Mouse (Mus musculus): ENCODE data around the gene Ctsw. TPM values are rescaled to one million over a fixed set of nuclear protein-coding genes. Genes with fewer than 3 reads are reported as not detected.

Ctsw gene
- polyA plus RNA-seq, 1 experiment = 34.3 TPM

DNA sequence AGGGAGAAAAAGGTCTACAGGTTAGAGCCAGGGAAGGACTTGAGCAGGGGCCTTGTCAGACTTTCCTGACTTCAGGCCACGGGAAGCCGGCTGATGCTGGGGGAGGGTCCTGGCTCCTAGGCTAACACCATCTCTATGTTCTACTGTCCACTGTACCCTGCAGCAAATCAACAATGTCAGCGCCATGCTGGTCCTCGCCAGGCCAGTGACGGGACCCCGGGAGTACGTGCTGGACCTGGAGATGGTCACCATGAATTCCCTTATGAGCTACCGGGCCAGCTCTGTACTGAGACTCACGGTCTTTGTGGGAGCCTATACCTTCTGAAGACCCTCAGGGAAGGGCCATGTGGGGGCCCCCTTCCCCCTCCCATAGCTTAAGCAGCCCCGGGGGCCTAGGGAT lies 13.1 kb upstream of the Ctsw start:
- Histone ChIP-seq H3K27me3 (ENCODE audit: control insufficient read depth, insufficient read depth, low read length) (no peaks in the 10 kb centered on the region), H3K4me3 (ENCODE audit: extremely low read depth, insufficient read depth, insufficient read length) (no peak overlapping the region), H3K4me1 (ENCODE audit: control insufficient read depth, insufficient read depth, insufficient read length) (no peaks in the 10 kb centered on the region), H3K27ac (ENCODE audit: insufficient read depth, low read length) (no peak overlapping the region), H3K36me3 (ENCODE audit: control insufficient read depth, insufficient read depth, low read length) (peaks cover 24% of the 10 kb centered on the region)
- WGBS = 89% methylated on average over 10 of the region's 10 CpGs
- TF ChIP-seq POLR2A (IDR thresholded peaks at IDR 0.05; ENCODE audit: low read depth, low read length) (no peak), CTCF (IDR thresholded peaks at IDR 0.05; ENCODE audit: extremely low read depth, insufficient read depth, insufficient read length, insufficient replicate concordance) (no peak)
- no peak for DNase-seq (ENCODE audit: low read depth in 1 of 2, low spot score in 2 of 2)

DNA sequence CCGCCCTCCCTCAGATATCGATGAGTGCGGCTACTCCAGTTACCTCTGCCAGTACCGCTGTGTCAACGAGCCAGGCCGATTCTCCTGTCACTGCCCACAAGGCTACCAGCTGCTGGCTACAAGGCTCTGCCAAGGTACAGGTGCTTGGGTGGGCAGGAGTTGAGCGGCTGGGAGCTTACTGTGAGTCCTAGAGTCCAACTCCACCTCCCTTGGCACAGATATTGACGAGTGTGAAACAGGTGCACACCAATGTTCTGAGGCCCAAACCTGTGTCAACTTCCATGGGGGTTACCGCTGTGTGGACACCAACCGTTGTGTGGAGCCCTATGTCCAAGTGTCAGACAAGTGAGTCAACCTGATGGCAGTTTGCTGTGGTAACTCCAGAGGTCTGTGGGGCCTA lies 11.7 kb upstream of the Ctsw start:
- Histone ChIP-seq H3K27ac (ENCODE audit: insufficient read depth, low read length) (no peak overlapping the region), H3K4me3 (ENCODE audit: extremely low read depth, insufficient read depth, insufficient read length) (no peak overlapping the region), H3K27me3 (ENCODE audit: control insufficient read depth, insufficient read depth, low read length) (peaks cover 4% of the 10 kb centered on the region; the same call in 1 of the 2 replicates), H3K4me1 (ENCODE audit: control insufficient read depth, insufficient read depth, insufficient read length) (no peaks in the 10 kb centered on the region; the same call in 1 of the 2 replicates), H3K36me3 (ENCODE audit: control insufficient read depth, insufficient read depth, low read length) (peaks cover 17% of the 10 kb centered on the region)
- no peak for TF ChIP-seq POLR2A (IDR thresholded peaks at IDR 0.05; ENCODE audit: low read depth, low read length)
- TF ChIP-seq CTCF (IDR thresholded peaks at IDR 0.05; ENCODE audit: extremely low read depth, insufficient read depth, insufficient read length, insufficient replicate concordance) = no peak
- WGBS = 87% methylated on average over 10 of the region's 10 CpGs
- no peak for DNase-seq (ENCODE audit: low read depth in 1 of 2, low spot score in 2 of 2)

- peaks cover 2% of the 10 kb centered on the region for H3K4me1 ChIP-seq (ENCODE audit: control insufficient read depth, insufficient read depth, insufficient read length)
- DNase-seq (ENCODE audit: low read depth in 1 of 2, low spot score in 2 of 2) = no peak
- no peak overlapping the region for H3K4me3 ChIP-seq (ENCODE audit: extremely low read depth, insufficient read depth, insufficient read length)
- H3K27ac ChIP-seq (ENCODE audit: insufficient read depth, low read length) = no peak overlapping the region
- peaks cover 13% of the 10 kb centered on the region for H3K27me3 ChIP-seq (ENCODE audit: control insufficient read depth, insufficient read depth, low read length)
- WGBS = 87% methylated on average over 18 of the region's 18 CpGs
- H3K36me3 ChIP-seq (ENCODE audit: control insufficient read depth, insufficient read depth, low read length) = peaks cover 4% of the 10 kb centered on the region
- TF ChIP-seq CTCF (IDR thresholded peaks at IDR 0.05; ENCODE audit: extremely low read depth, insufficient read depth, insufficient read length, insufficient replicate concordance) (no peak), POLR2A (IDR thresholded peaks at IDR 0.05; ENCODE audit: low read depth, low read length) (no peak)
These were observed 9.5 kb upstream of the Ctsw start for GRCm38 (mm10) chr19:5477668-5478300.

GRCm38 (mm10) chr19:5477004-5477667 lies 8.8 kb upstream of the Ctsw start:
- no peak for TF ChIP-seq CTCF (IDR thresholded peaks at IDR 0.05; ENCODE audit: extremely low read depth, insufficient read depth, insufficient read length, insufficient replicate concordance)
- no peak for TF ChIP-seq POLR2A (IDR thresholded peaks at IDR 0.05; ENCODE audit: low read depth, low read length)
- Histone ChIP-seq H3K27ac (ENCODE audit: insufficient read depth, low read length) (no peak overlapping the region), H3K4me3 (ENCODE audit: extremely low read depth, insufficient read depth, insufficient read length) (no peak overlapping the region), H3K27me3 (ENCODE audit: control insufficient read depth, insufficient read depth, low read length) (peaks cover 13% of the 10 kb centered on the region), H3K36me3 (ENCODE audit: control insufficient read depth, insufficient read depth, low read length) (no peaks in the 10 kb centered on the region), H3K4me1 (ENCODE audit: control insufficient read depth, insufficient read depth, insufficient read length) (peaks cover 2% of the 10 kb centered on the region)
- DNase-seq (ENCODE audit: low read depth in 1 of 2, low spot score in 2 of 2) = no peak
- WGBS = 83% methylated on average over 10 of the region's 10 CpGs

GRCm38 (mm10) chr19:5475069-5475714 lies 6.9 kb upstream of the Ctsw start:
- TF ChIP-seq POLR2A (IDR thresholded peaks at IDR 0.05; ENCODE audit: low read depth, low read length) (no peak), CTCF (IDR thresholded peaks at IDR 0.05; ENCODE audit: extremely low read depth, insufficient read depth, insufficient read length, insufficient replicate concordance) (no peak)
- Histone ChIP-seq H3K4me3 (ENCODE audit: extremely low read depth, insufficient read depth, insufficient read length) (peak overlapping the region; percentile 38; the same call in 1 of the 2 replicates), H3K36me3 (ENCODE audit: control insufficient read depth, insufficient read depth, low read length) (no peaks in the 10 kb centered on the region), H3K4me1 (ENCODE audit: control insufficient read depth, insufficient read depth, insufficient read length) (peaks cover 2% of the 10 kb centered on the region), H3K27ac (ENCODE audit: insufficient read depth, low read length) (no peak overlapping the region; the same call in 1 of the 2 replicates), H3K27me3 (ENCODE audit: control insufficient read depth, insufficient read depth, low read length) (peaks cover 13% of the 10 kb centered on the region)
- no peak for DNase-seq (ENCODE audit: low read depth in 1 of 2, low spot score in 2 of 2)
- WGBS = 74% methylated on average over 13 of the region's 13 CpGs

GRCm38 (mm10) chr19:5474281-5475068 lies 6.2 kb upstream of the Ctsw start:
- H3K36me3 ChIP-seq (ENCODE audit: control insufficient read depth, insufficient read depth, low read length) = no peaks in the 10 kb centered on the region
- TF ChIP-seq CTCF (IDR thresholded peaks at IDR 0.05; ENCODE audit: extremely low read depth, insufficient read depth, insufficient read length, insufficient replicate concordance) = no peak
- no peak for TF ChIP-seq POLR2A (IDR thresholded peaks at IDR 0.05; ENCODE audit: low read depth, low read length)
- H3K4me3 ChIP-seq (ENCODE audit: extremely low read depth, insufficient read depth, insufficient read length) = peak overlapping the region; percentile 38; the same call in 1 of the 2 replicates
- DNase-seq (ENCODE audit: low read depth in 1 of 2, low spot score in 2 of 2) = no peak
- peaks cover 13% of the 10 kb centered on the region for H3K27me3 ChIP-seq (ENCODE audit: control insufficient read depth, insufficient read depth, low read length)
- WGBS = 3% methylated on average over 56 of the region's 68 CpGs
- H3K27ac ChIP-seq (ENCODE audit: insufficient read depth, low read length) = no peak overlapping the region; the same call in 1 of the 2 replicates
- peaks cover 2% of the 10 kb centered on the region for H3K4me1 ChIP-seq (ENCODE audit: control insufficient read depth, insufficient read depth, insufficient read length)

Data from spleen, adult 2 months (tissue).